Mouse (Mus musculus): ENCODE measurements around the gene Gls.

The Gls gene

GRCm38 (mm10) chr1:52118860-52119591 is 114.0 kb downstream of the Gls start, which contains the start of gene Stat1:
TSS of gene Stat1 (plus strand) at chr1:52119440.
- DNase-seq, result peak; percentile 84

- DNase-seq, result no peak
Measured at GRCm38 (mm10) chr1:52117777-52118176, 115.3 kb downstream of the Gls start.

GRCm38 (mm10) chr1:52116441-52116840 is 116.6 kb downstream of the Gls start:
- no peak for DNase-seq

GRCm38 (mm10) chr1:52113666-52114069 is 119.4 kb downstream of the Gls start:
- peak; percentile 99 for DNase-seq

Data from kidney, adult 9 months (tissue).